In genomic region chr9:64105301-64105700, GRCm38 (mm10) we compare ENCODE assay signal across 18 mouse cellular contexts. TPM values are rescaled to one million over a fixed set of nuclear protein-coding genes. Genes with fewer than 3 reads are reported as not detected.
DNase-seq lines count a peak whose midpoint lies in the region; ATAC-seq lines count a peak whose summit lies in the region.
"Had no signal": no experiment of that assay in that cellular context is flagged by ENCODE, and none has a peak within 500 bp of the region (broad histone marks: within the 10 kb centered on the region; RNA-seq: fewer than 3 reads in every experiment).

No protein-coding gene starts in this region.

- H3K4me1 ChIP-seq in kidney, embryonic 14.5 days (ENCODE audit: control insufficient read depth, insufficient read depth, low read length), result no peaks in the 10 kb centered on the region
- H3K4me1 ChIP-seq in heart, embryonic 16.5 days (ENCODE audit: control insufficient read depth, insufficient read depth, low read length), result peaks cover 4% of the 10 kb centered on the region
- H3K4me1 ChIP-seq in hindbrain, embryonic 10.5 days (replicated peaks), result no peaks in the 10 kb centered on the region
- H3K4me1 ChIP-seq: embryonic facial prominence, embryonic 10.5 days; heart, embryonic 15.5 days had no signal

- H3K27me3 ChIP-seq in kidney, embryonic 14.5 days (ENCODE audit: control insufficient read depth, insufficient read depth, low read length), result no peaks in the 10 kb centered on the region
- H3K27me3 ChIP-seq in heart, embryonic 16.5 days (ENCODE audit: control insufficient read depth, insufficient read depth, low read length), result no peaks in the 10 kb centered on the region
- H3K27me3 ChIP-seq in hindbrain, embryonic 10.5 days (ENCODE audit: insufficient read depth, poor library complexity, severe bottlenecking), result no peaks in the 10 kb centered on the region
- H3K27me3 ChIP-seq: heart, embryonic 15.5 days; lung, embryonic 15.5 days had no signal

- 0 out of 2 replicates have a peak overlapping the region, but pooled peaks have one; percentile 1 for H3K9ac ChIP-seq in kidney, embryonic 14.5 days (ENCODE audit: low read depth, low read length)
- no peak overlapping the region for H3K9ac ChIP-seq in heart, embryonic 16.5 days (ENCODE audit: low read length)
- H3K9ac ChIP-seq: heart, embryonic 15.5 days; lung, embryonic 15.5 days had no signal

- peak; percentile 51 for DNase-seq in adrenal gland, postnatal 10 days
- DNase-seq in adrenal gland, adult 18-20 months (ENCODE audit: low spot score in 2 of 2), result no peak
- DNase-seq in kidney, postnatal 10 days, result no peak
- DNase-seq in cerebellum, adult 8-10 months, result no peak
- no peak for DNase-seq in hindbrain, embryonic 10.5 days (ENCODE audit: low spot score)
- DNase-seq: B cell, adult 2 months; cerebellum, adult 9-11 months; kidney, postnatal 14 days; right cerebral cortex, adult 18-20 months had no signal

- 70% methylated on average over 6 of the region's 6 CpGs for WGBS in kidney, embryonic 14.5 days
- 52% methylated on average over 6 of the region's 6 CpGs for WGBS in heart, embryonic 16.5 days
- WGBS in hindbrain, embryonic 10.5 days, result 77% methylated on average over 6 of the region's 6 CpGs

- H3K27ac ChIP-seq in kidney, embryonic 14.5 days (ENCODE audit: low read depth, low read length), result no peak overlapping the region
- 0 out of 2 replicates have a peak overlapping the region, but pooled peaks have one; percentile 10 for H3K27ac ChIP-seq in heart, embryonic 16.5 days (ENCODE audit: low read length)
- H3K27ac ChIP-seq in hindbrain, embryonic 10.5 days, result no peak overlapping the region
- H3K27ac ChIP-seq: embryonic facial prominence, embryonic 10.5 days; heart, embryonic 15.5 days; lung, embryonic 15.5 days had no signal

- H3K4me2 ChIP-seq in kidney, embryonic 14.5 days (replicated peaks; ENCODE audit: low read depth, low read length), result no peak overlapping the region
- H3K4me2 ChIP-seq in heart, embryonic 16.5 days (ENCODE audit: low read depth, low read length), result no peak overlapping the region
- H3K4me2 ChIP-seq: heart, embryonic 15.5 days; lung, embryonic 15.5 days had no signal

- no peaks in the 10 kb centered on the region for H3K36me3 ChIP-seq in kidney, embryonic 14.5 days (ENCODE audit: control insufficient read depth, insufficient read depth, low read length)
- H3K36me3 ChIP-seq in heart, embryonic 16.5 days (ENCODE audit: control insufficient read depth, insufficient read depth), result no peaks in the 10 kb centered on the region
- no peaks in the 10 kb centered on the region for H3K36me3 ChIP-seq in hindbrain, embryonic 10.5 days
- H3K36me3 ChIP-seq: embryonic facial prominence, embryonic 10.5 days; heart, embryonic 15.5 days; lung, embryonic 15.5 days had no signal

- no peak overlapping the region for H3K4me3 ChIP-seq in kidney, embryonic 14.5 days (ENCODE audit: low read length)
- H3K4me3 ChIP-seq in heart, embryonic 16.5 days (ENCODE audit: low read length), result no peak overlapping the region
- no peak overlapping the region for H3K4me3 ChIP-seq in hindbrain, embryonic 10.5 days
- H3K4me3 ChIP-seq: embryonic facial prominence, embryonic 10.5 days; heart, embryonic 15.5 days; lung, embryonic 15.5 days had no signal

- H3K9me3 ChIP-seq in kidney, embryonic 14.5 days (ENCODE audit: control insufficient read depth, low read length), result no peaks in the 10 kb centered on the region
- H3K9me3 ChIP-seq in heart, embryonic 16.5 days (replicated peaks; ENCODE audit: control insufficient read depth, low read length), result no peaks in the 10 kb centered on the region
- no peaks in the 10 kb centered on the region for H3K9me3 ChIP-seq in hindbrain, embryonic 10.5 days
- H3K9me3 ChIP-seq: embryonic facial prominence, embryonic 10.5 days; heart, embryonic 15.5 days; lung, embryonic 15.5 days had no signal

- no peak for ATAC-seq in kidney, embryonic 14.5 days (ENCODE audit: low FRiP score, low TSS enrichment)
- ATAC-seq in heart, embryonic 16.5 days (replicated peaks; ENCODE audit: extremely low read depth, insufficient read depth, low FRiP score), result no peak
- ATAC-seq in monocyte, adult 5-6 weeks (replicated peaks; ENCODE audit: insufficient number of reproducible peaks, low FRiP score, low TSS enrichment, poor library complexity, severe bottlenecking), result 0 out of 2 replicates have a peak, but pooled peaks have one; percentile 27

RNA-seq across cellular contexts. Expression of gene Lctl, which starts 11.6 kb away (rescaled TPM):
- 1 to 10 TPM; 2.0 to 2.8 TPM for total RNA-seq in adrenal gland, postnatal 10 days (2021)
- total RNA-seq in adrenal gland, adult 18-20 months (2021), result 10 to 100 TPM in 1 of 2 experiments, under 1 TPM in 1; 0.46 to 11.9 TPM
- polyA plus RNA-seq in kidney, embryonic 14.5 days (2014; fragmentation: Nextera tagmentation; extraction: Ambion mirVana), result 0.16 and 0.19 TPM in 2 replicates
- polyA plus RNA-seq in heart, embryonic 16.5 days (2015; fragmentation: Nextera tagmentation; extraction: Ambion mirVana), result not detected in 2 replicates
- total RNA-seq in monocyte, adult 5-6 weeks (2017), result not detected in 3 replicates
- 0.16 TPM in 1 of 2 replicates, not detected in the other for polyA plus RNA-seq in hindbrain, embryonic 10.5 days (2016; fragmentation: Nextera tagmentation; extraction: Ambion mirVana)
- total RNA-seq: layer of hippocampus, postnatal 25 days had no signal
- polyA plus RNA-seq: intestine, embryonic 14.5 days; limb, embryonic 11.5 days; lung, embryonic 15.5 days had no signal
